Mouse (Mus musculus): ENCODE results near the gene Myt1. TPM values are rescaled to one million over a fixed set of nuclear protein-coding genes. Genes with fewer than 3 reads are reported as not detected.

Myt1 gene
- total RNA-seq (2023) = not detected

GRCm38 (mm10) chr2:181763006-181763830 lies at the start of gene Myt1:
Gene Myt1, plus strand, starts transcription at chr2:181763332.

GRCm38 (mm10) chr2:181714903-181715326 lies 48.2 kb upstream of the Myt1 start, which contains the start of gene Oprl1:
Gene Oprl1, plus strand, starts transcription at chr2:181715016.

GRCm38 (mm10) chr2:181837372-181838292 lies 74.5 kb downstream of the Myt1 start, which contains the start of gene Pcmtd2:
Gene Pcmtd2, plus strand, starts transcription at chr2:181837854.

GRCm38 (mm10) chr2:181863791-181864535 lies 100.8 kb downstream of the Myt1 start, which contains the start of gene Polr3k:
Gene Polr3k, plus strand, starts transcription at chr2:181864337.

Other genes with a start within 250 kb of the Myt1 start
- gene Dnajc5, start 242.8 kb upstream of the Myt1 start, total RNA-seq (2023) = 112 TPM
- 126 TPM for gene Uckl1, start 178.4 kb upstream of the Myt1 start, total RNA-seq (2023)
- gene Prpf6, start 171.5 kb upstream of the Myt1 start, total RNA-seq (2023) = 63.4 TPM
- 58.7 TPM for gene Zfp512b, start 170.5 kb upstream of the Myt1 start, total RNA-seq (2023)
- 8.1 TPM for gene Samd10, start 164.1 kb upstream of the Myt1 start, total RNA-seq (2023)
- gene Gm29797, start 106.3 kb upstream of the Myt1 start, total RNA-seq (2023) = not detected
- gene Sox18, start 91.7 kb upstream of the Myt1 start, total RNA-seq (2023) = not detected
- 19.2 TPM for gene Tcea2, start 83.0 kb upstream of the Myt1 start, total RNA-seq (2023)
- gene Rgs19, start 69.4 kb upstream of the Myt1 start, total RNA-seq (2023) = 102 TPM
- not detected for gene Lkaaear1, start 64.9 kb upstream of the Myt1 start, total RNA-seq (2023)
- gene Oprl1, start 48.3 kb upstream of the Myt1 start, total RNA-seq (2023) = not detected
- gene Pcmtd2, start 74.5 kb downstream of the Myt1 start, total RNA-seq (2023) = 59.2 TPM
- gene Polr3k, start 101.0 kb downstream of the Myt1 start, total RNA-seq (2023) = 11.8 TPM
- not detected for gene Gm14496, start 227.8 kb downstream of the Myt1 start, total RNA-seq (2023)

Data from CD8-positive naive resting alpha-beta T cell, adult 57 days (primary cell).